Mouse (Mus musculus) erythroblast, adult 5-6 weeks (primary cell): ENCODE results near the gene Sorcs2. TPM values are rescaled to one million over a fixed set of nuclear protein-coding genes. Genes with fewer than 3 reads are reported as not detected.

Experiments
- ATAC-seq: replicated peaks from 2 replicates; pipeline ENCODE4 v1.8.0; 2016; ENCODE audit warnings: moderate number of reproducible peaks, mild to moderate bottlenecking, moderate TSS enrichment, inconsistent platforms; ENCODE audit not compliant: poor library complexity, low FRiP score, severe bottlenecking
- total RNA-seq, 2 experiments: library from RNA; stranded (forward) in 1 of 2; stranded (reverse) in 1 of 2; fragments of 150-400 nt in 1 of 2; fragments of 200-764, 138-1000 nt in 1 of 2; gene quantifications; 2 replicates each; pipeline versions ENCODE4 v1.2.3 to v1.2.4; 2015 to 2017; ENCODE audit warnings: low replicate concordance in 2 of 2

Sorcs2 gene
- total RNA-seq, 2 experiments from 2014 or later, result not detected

- no peak for ATAC-seq
These were observed 356.7 kb downstream of the Sorcs2 start for GRCm38 (mm10) chr5:36041236-36041562.

DNA sequence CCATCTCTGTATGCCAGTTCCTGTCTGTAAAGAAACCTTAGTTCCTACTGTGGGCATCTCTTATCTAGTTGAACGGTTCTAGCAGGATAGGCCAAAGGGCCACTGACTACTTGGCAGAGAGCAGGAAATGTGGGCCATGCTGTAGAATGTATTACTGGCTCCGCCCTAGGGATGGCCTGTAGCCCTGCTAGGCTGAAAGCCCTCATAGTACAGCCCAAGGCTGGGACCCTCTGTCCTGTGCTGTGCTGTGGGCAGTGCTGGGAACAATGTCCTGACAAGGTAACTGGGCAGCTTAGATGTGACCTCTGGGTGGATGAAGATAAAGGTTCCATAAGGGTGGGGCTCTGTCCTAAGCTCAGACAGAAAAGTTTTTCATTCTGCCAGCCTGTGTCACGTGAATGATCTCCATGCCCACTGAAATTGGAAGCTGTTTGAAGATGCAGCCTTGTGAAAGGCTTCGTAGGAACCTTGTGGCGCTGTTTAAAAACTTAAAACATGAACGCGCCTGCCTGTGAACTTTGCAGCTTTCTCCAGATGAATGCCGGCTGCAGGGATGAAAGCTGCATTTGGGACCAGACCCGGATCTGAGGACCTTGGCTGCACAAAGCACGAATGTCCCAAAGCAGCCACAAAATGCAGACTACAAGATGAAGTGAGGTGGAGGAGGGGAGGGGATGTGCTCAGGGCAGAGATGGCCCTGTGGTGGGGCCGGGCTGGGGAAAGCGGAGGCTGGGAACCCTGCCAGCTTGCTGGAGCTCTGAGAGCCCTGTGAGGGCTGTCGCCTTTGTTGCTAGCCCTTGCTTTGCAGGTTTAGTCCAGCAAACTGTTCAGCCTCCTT, 357.3 kb downstream of the Sorcs2 start:
- ATAC-seq, result no peak

DNA sequence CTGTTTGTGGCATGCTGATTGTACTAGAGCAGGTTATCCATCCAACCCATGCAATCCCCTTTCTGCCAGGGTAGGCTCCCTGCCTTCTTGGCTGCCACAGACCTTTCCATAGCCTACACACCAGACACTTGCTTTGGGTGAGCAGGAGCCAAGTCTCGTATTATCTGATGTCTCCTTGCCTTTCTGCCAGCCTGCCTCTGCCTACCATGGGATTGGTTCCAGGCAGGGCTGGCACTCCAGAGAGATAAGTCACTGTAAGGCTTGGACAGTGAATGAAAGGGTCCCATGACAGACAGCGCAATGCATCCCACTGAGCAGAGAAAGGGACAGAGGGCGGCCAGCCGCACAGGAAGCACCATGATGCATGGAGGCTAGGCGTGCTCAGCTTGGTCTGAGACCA, 358.3 kb downstream of the Sorcs2 start:
- ATAC-seq, result no peak

DNA sequence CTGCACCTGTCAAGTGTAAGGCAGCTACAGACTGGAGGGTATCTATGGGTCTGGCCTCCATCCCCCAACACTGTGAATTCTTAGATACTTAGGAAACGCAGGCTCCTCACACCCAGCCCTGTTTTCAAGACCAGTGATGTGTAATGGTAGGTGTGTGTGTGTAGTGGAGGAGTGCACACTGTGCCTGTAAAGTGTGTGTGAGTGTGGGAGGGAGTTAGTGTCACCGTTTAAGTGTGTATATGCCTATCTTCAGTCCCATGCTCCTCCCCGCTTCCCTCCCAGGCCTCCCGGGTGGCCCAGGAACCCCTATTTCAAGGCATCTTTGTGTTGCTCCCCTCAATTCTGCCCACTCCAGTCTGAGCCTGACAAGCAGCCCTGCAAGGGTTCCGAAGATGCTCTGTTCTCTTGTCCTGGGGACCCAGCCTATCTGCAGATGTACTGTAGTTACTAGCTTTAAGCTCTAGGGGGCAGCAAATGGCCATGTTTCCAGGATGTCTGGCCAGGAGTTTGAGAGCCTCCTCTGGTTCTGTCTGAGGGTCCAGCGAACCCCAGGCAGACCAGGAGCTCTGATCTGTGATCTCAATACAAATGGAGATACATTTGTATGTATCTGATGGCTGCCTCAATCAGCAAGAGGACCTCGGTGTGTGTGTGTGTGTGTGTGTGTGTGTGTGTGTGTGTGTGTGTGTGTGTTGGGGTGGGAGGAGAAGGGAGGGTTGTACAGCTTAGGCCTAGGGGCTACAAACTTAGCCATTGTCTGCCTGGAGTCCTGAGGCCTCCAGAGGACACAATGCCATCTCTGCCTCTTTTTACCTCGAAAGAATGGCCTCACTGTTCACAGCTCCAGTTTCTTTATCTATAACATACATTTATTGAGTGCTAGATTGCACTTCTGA, 364.2 kb downstream of the Sorcs2 start:
- ATAC-seq, result no peak

GRCm38 (mm10) chr5:36025076-36025475, 372.9 kb downstream of the Sorcs2 start:
- ATAC-seq, result no peak

DNA sequence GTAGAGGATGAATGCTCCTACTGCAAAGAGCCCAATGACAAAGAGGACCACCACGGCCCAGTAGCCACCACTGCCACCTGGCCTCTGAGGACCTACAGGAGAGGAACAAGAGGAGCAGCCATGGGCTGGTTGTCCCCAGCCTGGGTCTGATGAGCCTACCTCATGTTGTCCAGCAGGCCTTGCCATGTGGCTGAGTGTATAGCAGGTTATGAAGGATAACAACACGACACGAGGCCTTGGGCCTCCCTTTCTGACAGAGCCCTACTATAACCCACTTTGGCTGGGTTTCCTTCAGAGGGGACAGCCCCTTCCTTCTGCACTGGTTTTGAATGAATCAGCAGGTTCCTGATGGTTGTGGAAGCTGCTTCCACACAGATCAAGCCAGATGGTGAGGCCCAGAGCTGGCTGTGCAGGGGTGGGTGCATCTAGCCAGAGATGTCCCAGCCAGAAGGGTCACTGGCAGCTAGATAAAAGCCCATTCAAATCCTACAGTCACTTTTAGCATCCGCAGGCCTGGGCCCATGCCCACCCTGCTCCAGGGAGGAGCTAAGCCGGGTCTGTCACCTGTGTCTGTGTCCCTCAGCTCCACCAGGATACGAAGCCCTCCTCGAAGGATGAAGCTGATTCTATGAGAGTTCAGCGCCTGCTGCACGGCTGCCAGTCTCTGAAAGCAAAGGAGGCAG, 373.8 kb downstream of the Sorcs2 start:
- no peak for ATAC-seq

DNA sequence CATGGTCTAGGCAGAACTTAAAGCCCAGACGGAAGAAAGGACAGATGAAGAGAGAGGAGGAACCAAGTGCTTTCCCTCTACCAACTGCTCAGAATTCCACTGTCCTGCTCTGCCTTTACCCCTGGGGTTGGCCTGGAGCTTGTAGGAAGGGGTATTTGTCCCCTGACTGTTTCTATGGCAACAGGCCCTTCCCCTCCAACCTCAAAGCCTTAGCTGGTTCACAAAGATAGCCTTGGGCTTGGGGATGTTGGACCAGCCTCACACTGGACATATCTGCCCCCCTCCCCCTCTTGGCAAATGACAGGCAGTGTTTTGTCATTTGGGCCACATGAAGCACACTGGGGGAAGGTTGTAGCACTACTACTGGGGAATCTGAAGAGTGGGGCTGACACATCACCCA, 375.6 kb downstream of the Sorcs2 start:
- no peak for ATAC-seq

GRCm38 (mm10) chr5:36021091-36021490, 376.8 kb downstream of the Sorcs2 start:
- ATAC-seq, result no peak

DNA sequence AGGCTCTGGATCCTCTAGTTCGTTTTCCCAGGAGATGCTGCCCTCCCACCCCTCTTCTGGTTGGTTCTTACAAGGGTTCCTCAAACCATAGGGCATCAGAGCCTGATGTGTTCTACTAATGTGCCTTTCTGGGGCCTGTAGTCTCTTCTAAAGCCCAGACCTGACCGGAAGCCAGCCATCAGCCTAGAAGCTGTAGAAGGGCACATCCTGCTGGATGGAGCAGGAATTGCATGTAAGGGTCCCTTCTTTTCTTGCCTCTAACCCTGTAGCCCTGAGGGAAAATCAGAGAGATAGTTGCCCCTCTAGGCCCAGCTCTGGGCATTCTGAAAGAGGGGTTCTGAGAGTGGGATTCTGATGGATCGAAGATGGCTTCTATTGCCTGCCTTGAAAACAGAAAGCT, 379.6 kb downstream of the Sorcs2 start:
- no peak for ATAC-seq

GRCm38 (mm10) chr5:36009405-36009804, 388.5 kb downstream of the Sorcs2 start:
- no peak for ATAC-seq

GRCm38 (mm10) chr5:36007649-36008048, 390.3 kb downstream of the Sorcs2 start:
- ATAC-seq, result no peak

- no peak for ATAC-seq
These were observed 391.4 kb downstream of the Sorcs2 start for GRCm38 (mm10) chr5:36006586-36006985.

GRCm38 (mm10) chr5:36006106-36006505, 391.8 kb downstream of the Sorcs2 start:
- ATAC-seq, result no peak

- ATAC-seq, result no peak
These were observed 394.1 kb downstream of the Sorcs2 start for GRCm38 (mm10) chr5:36003797-36004196.

GRCm38 (mm10) chr5:35989986-35990735, 407.8 kb downstream of the Sorcs2 start:
- no peak for ATAC-seq

GRCm38 (mm10) chr5:35989506-35989905, 408.4 kb downstream of the Sorcs2 start:
- no peak for ATAC-seq

GRCm38 (mm10) chr5:35988085-35988484, 409.9 kb downstream of the Sorcs2 start:
- ATAC-seq, result no peak

GRCm38 (mm10) chr5:35985611-35986010, 412.3 kb downstream of the Sorcs2 start:
- ATAC-seq, result no peak

DNA sequence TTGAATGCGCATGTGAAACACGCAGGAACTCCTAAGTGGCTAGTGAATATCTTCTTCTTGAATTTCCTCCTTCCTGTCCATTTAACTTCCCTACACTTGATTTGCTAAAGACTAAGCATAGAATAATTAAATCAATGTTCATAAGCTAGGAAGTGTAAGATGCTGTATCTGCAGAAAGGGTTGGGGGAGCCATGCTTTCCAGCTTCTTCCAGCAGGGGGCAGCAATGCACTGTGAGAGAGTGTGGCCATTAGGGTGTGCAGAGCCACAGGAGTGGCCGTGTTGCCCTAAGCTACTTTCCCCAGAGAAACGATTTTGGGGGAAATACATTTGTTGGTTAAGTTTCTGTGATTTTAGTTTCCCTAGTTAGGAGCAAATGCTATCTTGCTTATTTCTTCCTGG, 416.0 kb downstream of the Sorcs2 start:
- 0 out of 2 replicates have a peak, but pooled peaks have one; percentile 55 for ATAC-seq

DNA sequence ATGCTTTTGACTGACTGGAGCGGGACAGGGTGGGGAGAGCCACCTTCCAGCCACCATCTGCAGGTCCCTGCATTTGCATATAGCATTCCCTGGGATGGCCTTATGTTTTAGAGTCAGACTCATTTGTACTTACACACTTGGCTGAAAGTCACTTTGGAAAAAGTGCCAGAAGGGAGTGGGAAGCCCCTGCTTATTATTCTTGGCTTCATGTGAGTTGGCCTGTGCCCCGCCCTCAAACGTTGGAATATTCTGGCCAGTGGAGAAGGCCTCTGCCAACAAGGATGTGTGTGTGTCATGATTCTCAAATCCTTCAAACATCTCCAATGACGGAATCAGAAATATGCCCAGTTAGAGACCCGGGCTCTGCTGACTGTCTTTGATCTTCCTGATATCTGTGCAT, 416.6 kb downstream of the Sorcs2 start:
- ATAC-seq, result no peak
